Mouse (Mus musculus) CH12.LX (cell line): ENCODE data around the gene Rbpms2. TPM values are rescaled to one million over a fixed set of nuclear protein-coding genes. Genes with fewer than 3 reads are reported as not detected.

Experiments
- DNase-seq: peaks from one replicate; pipeline ENCODE4 v3.0.0-alpha.2; 2013; ENCODE audit errors: extremely low read depth
- H3K27ac ChIP-seq: 2 replicates; pipeline ENCODE4 v1.5.1; 2012; ENCODE audit warnings: low read depth, mild to moderate bottlenecking, control low read depth, moderate library complexity; ENCODE audit not compliant: insufficient read depth
- H3K27me3 ChIP-seq: replicated peaks from 2 replicates; pipeline ENCODE3; 2012; ENCODE audit warnings: inconsistent platforms
- H3K36me3 ChIP-seq, 2 experiments: replicated peaks in 1 of 2; 2 replicates each; pipeline versions ENCODE3 to v1.6.1; 2012; ENCODE audit warnings: inconsistent platforms in 1 of 2, low read length in 1 of 2, mild to moderate bottlenecking in 1 of 2, mixed read lengths in 1 of 2, moderate library complexity in 1 of 2; ENCODE audit not compliant: control insufficient read depth in 1 of 2, insufficient read depth in 1 of 2
- H3K4me1 ChIP-seq, 2 experiments: 2 replicates each; pipeline ENCODE4 v1.6.1; 2012; ENCODE audit warnings: inconsistent platforms in 1 of 2, moderate library complexity in 1 of 2; ENCODE audit not compliant: insufficient read depth in 2 of 2, control insufficient read depth in 1 of 2
- H3K4me2 ChIP-seq: 2 replicates; pipeline ENCODE4 v1.6.1; 2012; ENCODE audit warnings: low read depth, mild to moderate bottlenecking, control low read depth; ENCODE audit not compliant: poor library complexity, insufficient read depth, severe bottlenecking
- H3K4me3 ChIP-seq, 3 experiments: fragments of 150-350 bp in 1 of 3; sonication (generic) in 1 of 3; replicated peaks in 1 of 3; 2 replicates each; pipeline versions ENCODE3 to v1.5.1; 2011 to 2012; ENCODE audit warnings: low read depth in 2 of 3, low read length in 2 of 3, mild to moderate bottlenecking in 2 of 3, moderate library complexity in 2 of 3, control low read depth in 1 of 3, improper control_type of control experiment in 1 of 3, inconsistent platforms in 1 of 3, mixed read lengths in 1 of 3; ENCODE audit not compliant: poor library complexity in 1 of 3
- H3K79me2 ChIP-seq: replicated peaks from 2 replicates; pipeline ENCODE4 v1.6.1; 2012; ENCODE audit warnings: mild to moderate bottlenecking, moderate library complexity; ENCODE audit not compliant: control insufficient read depth, poor library complexity, insufficient read depth, severe bottlenecking; ENCODE audit errors: extremely low read depth
- H3K9ac ChIP-seq: 2 replicates; pipeline ENCODE4 v1.6.1; 2012; ENCODE audit warnings: low read depth, mild to moderate bottlenecking, control low read depth, moderate library complexity; ENCODE audit not compliant: insufficient read depth
- H3K9me3 ChIP-seq: replicated peaks from 2 replicates; pipeline ENCODE3; 2012; ENCODE audit warnings: low read length, inconsistent platforms, mixed read lengths
- IRF4 ChIP-seq: IDR thresholded peaks from 2 replicates; pipeline ENCODE4 v1.6.1; 2014; ENCODE audit warnings: low read depth, mild to moderate bottlenecking, inconsistent platforms, low read length, improper control_type of control experiment
- JUN ChIP-seq: IDR thresholded peaks from 2 replicates; pipeline ENCODE4 v1.6.1; 2011; ENCODE audit warnings: low read depth, mild to moderate bottlenecking, low read length, improper control_type of control experiment, moderate library complexity; ENCODE audit not compliant: insufficient read depth
- MYC ChIP-seq: IDR thresholded peaks from 2 replicates; pipeline ENCODE4 v1.6.1; 2011; ENCODE audit warnings: low read depth, mild to moderate bottlenecking, improper control_type of control experiment, low read length
- NELFE ChIP-seq: IDR thresholded peaks from 2 replicates; pipeline ENCODE4 v1.6.1; 2011; ENCODE audit warnings: low read depth, low read length, improper control_type of control experiment
- NRF1 ChIP-seq: IDR thresholded peaks from 2 replicates; pipeline ENCODE4 v1.6.1; 2014; ENCODE audit warnings: low read depth, mild to moderate bottlenecking, inconsistent platforms, low read length, improper control_type of control experiment, moderate library complexity
- RAD21 ChIP-seq: IDR thresholded peaks from 2 replicates; pipeline ENCODE4 v1.6.1; 2011; ENCODE audit warnings: low read depth, mild to moderate bottlenecking, low read length, improper control_type of control experiment, moderate library complexity
- RCOR1 ChIP-seq: conservative IDR thresholded peaks from 2 replicates; pipeline ENCODE4 v1.6.1; 2012; ENCODE audit warnings: low read depth, mild to moderate bottlenecking, inconsistent platforms, low read length, improper control_type of control experiment
- SIN3A ChIP-seq: IDR thresholded peaks from 2 replicates; pipeline ENCODE4 v1.6.1; 2012; ENCODE audit warnings: low read length, improper control_type of control experiment, inconsistent platforms
- TCF12 ChIP-seq: IDR thresholded peaks from 2 replicates; pipeline ENCODE4 v1.6.1; 2014; ENCODE audit warnings: low read depth, mild to moderate bottlenecking, inconsistent platforms, low read length, improper control_type of control experiment
- UBTF ChIP-seq: IDR thresholded peaks from 2 replicates; pipeline ENCODE4 v1.6.1; 2012; ENCODE audit warnings: low read depth, mild to moderate bottlenecking, inconsistent platforms, low read length, improper control_type of control experiment, moderate library complexity
- USF1 ChIP-seq: IDR thresholded peaks from 2 replicates; pipeline ENCODE4 v1.6.1; 2014; ENCODE audit warnings: low read depth, mild to moderate bottlenecking, inconsistent platforms, low read length, improper control_type of control experiment
- ZNF384 ChIP-seq: IDR thresholded peaks from 2 replicates; pipeline ENCODE4 v1.6.1; 2012; ENCODE audit warnings: low read depth, low read length, improper control_type of control experiment, inconsistent platforms
- dilution Hi-C: fragments of 300-500 bp; cut with MboI; formaldehyde crosslinking; loops from 2 replicates; pipeline ENCODE4 v1.14.3; 2020; ENCODE audit warnings: low sequenced_read_pairs; ENCODE audit not compliant: extremely low pct_unique_long_range_greater_than_20kb, extremely low pct_ligation_motif_present
- in situ Hi-C: fragments of 300-500 bp; cut with MboI; formaldehyde crosslinking; loops from 3 replicates; pipeline ENCODE4 v1.14.3; 2019; ENCODE audit warnings: low sequenced_read_pairs, low pct_ligation_motif_present, low pct_unique_long_range_greater_than_20kb, mixed read lengths
- polyA plus RNA-seq: library from polyadenylated mRNA; unstranded; fragments of >175 nt; gene quantifications from 2 replicates; pipeline ENCODE4 v1.2.1, GENCODE M21; 2012; ENCODE audit warnings: low read depth; ENCODE audit not compliant: insufficient read length
- total RNA-seq, 2 experiments: library from RNA; depleted of rRNA; stranded (reverse); fragments of 300-350 nt in 1 of 2; fragments of >200 nt in 1 of 2; gene quantifications; 2 replicates each; pipeline ENCODE4 v1.2.3; 2012 to 2014

The Rbpms2 gene
- total and polyA plus RNA-seq, 3 experiments = 0.13 to 0.34 TPM; not detected in 1

DNA sequence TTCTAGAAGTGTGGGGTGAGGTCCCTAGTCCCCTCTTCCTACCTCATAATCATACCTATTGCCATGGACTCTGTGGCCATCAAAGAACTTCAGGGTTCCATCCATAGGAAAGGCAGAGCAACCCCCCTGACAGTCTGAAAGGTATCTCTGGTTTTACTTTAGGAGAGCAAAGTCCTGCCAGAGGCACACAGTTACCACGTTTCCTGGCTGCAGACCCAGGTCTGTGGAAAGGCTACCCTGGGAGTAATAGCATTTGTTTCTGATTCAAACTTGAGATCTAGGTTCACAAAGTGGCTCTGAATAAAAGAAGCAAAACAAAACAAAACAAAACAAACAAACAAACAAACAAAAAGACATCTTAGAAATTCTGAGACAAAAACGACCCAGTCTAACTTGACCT lies 5.2 kb upstream of the Rbpms2 start:
- TF ChIP-seq NRF1 (no peak), IRF4 (no peak), RAD21 (no peak), JUN (no peak), MYC (no peak), NELFE (no peak), ZNF384 (no peak), USF1 (no peak)
- dilution Hi-C loops (no loop called here), in situ Hi-C loops (no loop called here)

DNA sequence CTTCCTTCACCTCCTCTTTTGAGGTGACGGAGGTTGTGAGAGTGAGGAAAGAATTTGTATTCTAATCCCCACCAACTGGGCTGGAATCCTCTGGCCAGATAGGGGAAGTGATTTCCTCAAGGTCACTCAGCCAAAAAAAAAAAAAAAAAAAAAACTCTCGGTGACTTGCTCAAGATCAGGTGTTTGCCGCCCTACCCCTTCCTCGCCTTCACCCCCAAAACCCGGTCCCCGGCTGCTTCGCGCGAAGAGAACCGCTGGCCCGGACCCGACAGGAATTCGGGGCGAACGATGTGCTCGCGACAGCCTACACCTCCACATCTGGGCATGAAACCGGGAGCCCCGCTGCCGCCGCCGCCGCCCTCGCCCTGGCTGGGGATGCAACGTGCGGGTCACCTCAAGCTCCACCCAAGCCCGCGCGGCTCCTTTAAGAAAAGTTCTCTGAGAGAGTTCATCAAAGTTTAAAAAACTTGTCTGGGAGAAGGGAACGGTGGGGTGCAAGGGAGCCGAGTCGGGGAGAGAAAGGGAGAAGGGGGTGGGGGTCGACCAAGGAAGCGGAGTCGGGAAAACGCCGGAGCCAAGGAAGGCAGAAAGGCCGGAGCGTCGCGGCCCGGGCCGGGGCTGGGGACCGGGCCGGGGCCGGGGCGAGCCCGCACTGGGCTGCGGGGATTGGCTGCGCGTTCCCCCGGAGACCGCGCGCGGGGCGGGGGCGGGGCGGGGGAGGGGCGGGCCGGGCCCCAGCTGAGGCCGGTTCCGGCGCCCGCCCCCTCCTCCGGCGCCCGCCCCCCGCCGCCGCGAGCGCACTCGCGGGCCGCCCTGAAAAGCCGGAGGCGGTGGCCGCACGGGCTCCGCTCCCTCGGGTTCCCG lies 551 bp downstream of the Rbpms2 start:
- H3K4me1 ChIP-seq = no peaks in the 10 kb centered on the region
- in situ Hi-C loops (no loop called here), dilution Hi-C loops (no loop called here)
- H3K9ac ChIP-seq = peak overlapping the region; percentile 27
- H3K27me3 ChIP-seq = peaks cover 24% of the 10 kb centered on the region
- DNase-seq = no peak
- TF ChIP-seq SIN3A (no peak), ZNF384 (peak; percentile 84)
- TF ChIP-seq, all 38 proteins: peak for 1
- H3K4me2 ChIP-seq = peak overlapping the region; percentile 83
- H3K27ac ChIP-seq = no peak overlapping the region
- peaks cover 8% of the 10 kb centered on the region for H3K9me3 ChIP-seq
- H3K79me2 ChIP-seq = no peaks in the 10 kb centered on the region
- no peaks in the 10 kb centered on the region for H3K36me3 ChIP-seq
- peak overlapping the region; percentile 21 to 48 (median 38) for H3K4me3 ChIP-seq

More for the DNA sequence above, 5.2 kb upstream of the Rbpms2 start:
- Histone ChIP-seq H3K79me2 (no peaks in the 10 kb centered on the region), H3K9ac (no peak overlapping the region), H3K27me3 (peaks cover 19% of the 10 kb centered on the region), H3K27ac (no peak overlapping the region), H3K36me3 (no peaks in the 10 kb centered on the region), H3K4me3 (no peak overlapping the region), H3K4me2 (no peak overlapping the region), H3K4me1 (no peaks in the 10 kb centered on the region), H3K9me3 (no peaks in the 10 kb centered on the region)
- DNase-seq = no peak

DNA sequence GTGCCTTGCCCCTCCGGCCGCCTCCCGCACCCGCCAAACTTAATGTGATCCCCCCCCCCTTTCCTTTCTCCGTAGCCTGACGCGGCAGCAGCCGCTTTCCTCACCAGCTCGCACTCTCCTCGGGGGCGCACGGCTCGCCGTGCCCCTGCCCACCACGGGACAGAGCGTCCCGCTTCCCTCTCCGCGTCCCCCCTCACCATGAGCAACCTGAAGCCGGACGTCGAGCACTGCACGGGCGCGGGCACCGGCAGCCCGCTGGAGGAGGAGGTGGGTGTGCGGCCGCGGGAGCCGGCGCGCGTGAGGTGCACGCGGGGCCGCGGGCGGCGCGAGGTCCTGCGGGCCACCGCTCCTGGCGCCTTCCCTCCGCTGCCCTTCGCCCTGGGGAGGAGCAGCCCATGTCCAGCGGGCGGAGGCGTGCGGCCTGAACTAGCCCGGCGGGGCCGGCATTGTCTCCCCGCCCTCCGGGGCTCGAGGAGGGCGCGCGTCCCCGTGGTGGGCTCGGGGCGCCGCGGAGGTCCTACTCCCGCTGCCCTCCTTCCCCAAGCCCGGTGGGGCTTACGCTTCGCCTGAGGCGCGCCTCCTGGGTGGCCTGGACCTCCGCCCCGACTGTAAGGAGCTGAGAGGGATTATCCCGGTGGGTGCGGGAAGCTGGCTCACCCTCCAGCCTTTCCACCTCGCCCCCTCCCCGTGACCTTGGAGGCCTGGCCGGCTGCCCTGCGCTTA lies 1.3 kb downstream of the Rbpms2 start:
- H3K4me1 ChIP-seq = no peaks in the 10 kb centered on the region
- peaks cover 24% of the 10 kb centered on the region for H3K27me3 ChIP-seq
- H3K9me3 ChIP-seq = peaks cover 8% of the 10 kb centered on the region
- no peak overlapping the region for H3K27ac ChIP-seq
- DNase-seq = no peak
- H3K36me3 ChIP-seq = no peaks in the 10 kb centered on the region
- TF ChIP-seq UBTF (no peak), RCOR1 (no peak), TCF12 (no peak)
- 0 out of 2 replicates have a peak overlapping the region, but pooled peaks have one; percentile 83 for H3K4me2 ChIP-seq
- H3K79me2 ChIP-seq = no peaks in the 10 kb centered on the region
- in situ Hi-C loops = no loop called here
- H3K9ac ChIP-seq = no peak overlapping the region
- dilution Hi-C loops = no loop called here
- no peak overlapping the region for H3K4me3 ChIP-seq
